Mouse (Mus musculus) lung, postnatal 0 days (tissue): Measurements from ENCODE around the gene Abcc9. TPM values are rescaled to one million over a fixed set of nuclear protein-coding genes. Genes with fewer than 3 reads are reported as not detected.

Experiments
- ATAC-seq: fragments of 200-750 bp; cut with Nextera tagmentation; 2 replicates; pipeline ENCODE4 v1.8.0; 2017; ENCODE audit warnings: moderate library complexity
- DNase-seq: peaks from one replicate; pipeline ENCODE4 v3.0.0-alpha.2; 2016; ENCODE audit warnings: low spot score
- H3K27ac ChIP-seq: fragments of 300-500 bp; sonication (generic); 2 replicates; pipeline ENCODE4 v1.5.1; 2014; ENCODE audit warnings: antibody characterized with exemption, mild to moderate bottlenecking, low read length, mixed read lengths
- H3K27me3 ChIP-seq: fragments of 300-500 bp; sonication (generic); replicated peaks from 2 replicates; pipeline ENCODE4 v1.6.1; 2014; ENCODE audit warnings: low read length, mixed read lengths; ENCODE audit not compliant: insufficient read depth
- H3K36me3 ChIP-seq: fragments of 300-500 bp; sonication (generic); 2 replicates; pipeline ENCODE4 v1.6.1; 2014; ENCODE audit warnings: low read length, mixed read lengths; ENCODE audit not compliant: insufficient read depth
- H3K4me1 ChIP-seq: fragments of 300-500 bp; sonication (generic); 2 replicates; pipeline ENCODE4 v1.6.1; 2014; ENCODE audit warnings: antibody characterized with exemption, low read depth, low read length, mixed read lengths; ENCODE audit not compliant: insufficient read depth
- H3K4me2 ChIP-seq: fragments of 300-500 bp; sonication (generic); replicated peaks from 2 replicates; pipeline ENCODE4 v1.6.1; 2014; ENCODE audit warnings: low read depth, mild to moderate bottlenecking, low read length, moderate library complexity, mixed read lengths
- H3K4me3 ChIP-seq: fragments of 300-500 bp; sonication (generic); 2 replicates; pipeline ENCODE4 v1.5.1; 2014; ENCODE audit warnings: low read depth, low read length
- H3K9ac ChIP-seq: fragments of 300-500 bp; sonication (generic); replicated peaks from 2 replicates; pipeline ENCODE4 v1.6.1; 2014; ENCODE audit warnings: low read depth, mild to moderate bottlenecking
- H3K9me3 ChIP-seq: fragments of 300-500 bp; sonication (generic); 2 replicates; pipeline ENCODE4 v1.6.1; 2016; ENCODE audit warnings: low read length, mixed read lengths
- CTCF ChIP-seq: IDR thresholded peaks from 2 replicates; pipeline ENCODE4 v1.5.1; 2016; ENCODE audit warnings: antibody characterized with exemption, mild to moderate bottlenecking
- EP300 ChIP-seq: IDR thresholded peaks from 2 replicates; pipeline ENCODE4 v1.6.1; 2016; ENCODE audit warnings: antibody characterized with exemption, mild to moderate bottlenecking, control low read depth
- WGBS: fragments of 180-500 bp; shearing (Covaris S2); extraction: QIAGEN DNeasy Blood & Tissue Kit; methylation state at CpG from one replicate; pipeline ENCODE4 v1.1.7; 2014; 5-methylcytosine and 5-hydroxymethylcytosine counted together
- polyA plus RNA-seq: library from polyadenylated mRNA; unstranded; fragments of >200 nt; fragmentation: Nextera tagmentation; extraction: Ambion mirVana; gene quantifications from 2 replicates; pipeline ENCODE4 v1.2.1, GENCODE M21; 2015

Abcc9 gene
- polyA plus RNA-seq, 1 experiment from 2014 or later = 2.4 TPM

GRCm38 (mm10) chr6:142551482-142551881 is 150.6 kb downstream of the Abcc9 start:
- ATAC-seq (peak; percentile 38; the same call in 1 of the 2 replicates), DNase-seq (peak; percentile 56)
- no peak overlapping the region for H3K27ac ChIP-seq

GRCm38 (mm10) chr6:142550871-142551270 is 151.2 kb downstream of the Abcc9 start:
- TF ChIP-seq CTCF (no peak), EP300 (no peak)
- H3K9me3 ChIP-seq = no peaks in the 10 kb centered on the region
- H3K36me3 ChIP-seq = no peaks in the 10 kb centered on the region
- no peak overlapping the region for H3K4me3 ChIP-seq
- no peak for DNase-seq
- H3K27me3 ChIP-seq = no peaks in the 10 kb centered on the region
- 30% methylated on average over 4 of the region's 4 CpGs for WGBS
- no peak for ATAC-seq
- H3K9ac ChIP-seq = no peak overlapping the region
- 0 out of 2 replicates have a peak, but pooled peaks cover 4% of the 10 kb centered on the region for H3K4me1 ChIP-seq
- no peak overlapping the region for H3K4me2 ChIP-seq
- no peak overlapping the region for H3K27ac ChIP-seq

More at GRCm38 (mm10) chr6:142551482-142551881, 150.6 kb downstream of the Abcc9 start:
- no peak overlapping the region for H3K4me3 ChIP-seq
- no peaks in the 10 kb centered on the region for H3K27me3 ChIP-seq
- 0 out of 2 replicates have a peak, but pooled peaks cover 4% of the 10 kb centered on the region for H3K4me1 ChIP-seq
- no peak for TF ChIP-seq EP300
- no peak for TF ChIP-seq CTCF
- no peak overlapping the region for H3K9ac ChIP-seq
- no peaks in the 10 kb centered on the region for H3K9me3 ChIP-seq
- 42% methylated on average over 4 of the region's 4 CpGs for WGBS
- no peak overlapping the region for H3K4me2 ChIP-seq
- no peaks in the 10 kb centered on the region for H3K36me3 ChIP-seq

GRCm38 (mm10) chr6:142548377-142548776 is 153.7 kb downstream of the Abcc9 start:
- H3K27me3 ChIP-seq = no peaks in the 10 kb centered on the region
- no peaks in the 10 kb centered on the region for H3K36me3 ChIP-seq
- no peak overlapping the region for H3K27ac ChIP-seq
- ATAC-seq = no peak
- no peak overlapping the region for H3K9ac ChIP-seq
- DNase-seq = no peak
- no peak overlapping the region for H3K4me3 ChIP-seq
- WGBS = 75% methylated on average over 2 of the region's 2 CpGs
- TF ChIP-seq CTCF (no peak), EP300 (no peak)
- peaks cover 4% of the 10 kb centered on the region; the same call in 1 of the 2 replicates for H3K4me1 ChIP-seq
- H3K4me2 ChIP-seq = no peak overlapping the region
- H3K9me3 ChIP-seq = no peaks in the 10 kb centered on the region

- ATAC-seq (peak; percentile 16; the same call in 1 of the 2 replicates), DNase-seq (no peak)
- Histone ChIP-seq H3K4me2 (no peak overlapping the region), H3K27ac (no peak overlapping the region), H3K27me3 (no peaks in the 10 kb centered on the region), H3K9ac (no peak overlapping the region), H3K4me3 (no peak overlapping the region), H3K9me3 (no peaks in the 10 kb centered on the region), H3K4me1 (no peaks in the 10 kb centered on the region; the same call in 1 of the 2 replicates), H3K36me3 (no peaks in the 10 kb centered on the region)
- TF ChIP-seq EP300 = no peak
- TF ChIP-seq CTCF = no peak
- WGBS = 47% methylated on average over 14 of the region's 14 CpGs
Observed at GRCm38 (mm10) chr6:142545132-142545531, 157.0 kb downstream of the Abcc9 start.

GRCm38 (mm10) chr6:142543648-142544047 is 158.5 kb downstream of the Abcc9 start:
- Histone ChIP-seq H3K4me1 (no peaks in the 10 kb centered on the region; the same call in 1 of the 2 replicates), H3K36me3 (no peaks in the 10 kb centered on the region), H3K27ac (no peak overlapping the region), H3K27me3 (no peaks in the 10 kb centered on the region), H3K9me3 (no peaks in the 10 kb centered on the region), H3K9ac (no peak overlapping the region), H3K4me3 (no peak overlapping the region), H3K4me2 (no peak overlapping the region)
- no peak for DNase-seq
- 34% methylated on average over 4 of the region's 4 CpGs for WGBS
- ATAC-seq = no peak
- TF ChIP-seq CTCF = no peak
- no peak for TF ChIP-seq EP300

- Histone ChIP-seq H3K4me1 (peaks cover 3% of the 10 kb centered on the region; the same call in 1 of the 2 replicates), H3K9me3 (no peaks in the 10 kb centered on the region), H3K36me3 (no peaks in the 10 kb centered on the region), H3K9ac (no peak overlapping the region), H3K4me3 (no peak overlapping the region), H3K27me3 (no peaks in the 10 kb centered on the region), H3K27ac (no peak overlapping the region), H3K4me2 (no peak overlapping the region)
- no peak for ATAC-seq
- 61% methylated on average over 6 of the region's 6 CpGs for whole genome bisulfite sequencing
- TF ChIP-seq EP300 (no peak), CTCF (no peak)
- DNase-seq = no peak
Observed at GRCm38 (mm10) chr6:142542800-142543175, 159.3 kb downstream of the Abcc9 start.
